In genomic region chr19:47985606-47986213, GRCm38 (mm10) we compare ENCODE assay signal across 24 mouse cellular contexts. TPM values are rescaled to one million over a fixed set of nuclear protein-coding genes. Genes with fewer than 3 reads are reported as not detected.
DNase-seq lines count a peak whose midpoint lies in the region; TF ChIP-seq lines count a peak whose summit lies in the region.
"Had no signal": no experiment of that assay in that cellular context is flagged by ENCODE, and none has a peak within 500 bp of the region (broad histone marks: within the 10 kb centered on the region; RNA-seq: fewer than 3 reads in every experiment).

No protein-coding gene starts in this region.

- DNase-seq in heart, adult 11 months: peak; percentile 77
- no peak for DNase-seq in heart, embryonic 10.5 days (ENCODE audit: low spot score)
- DNase-seq in ES-E14 (ENCODE audit: low read depth, low spot score): peak; percentile 17
- DNase-seq in ZHBTc4 (ENCODE audit: low read depth, low spot score): peak; percentile 77
- no peak for DNase-seq in B cell, adult 2 months
- no peak for DNase-seq in ovary, adult 18-20 months (ENCODE audit: low spot score)
- DNase-seq: adrenal gland, adult 8-10 months; adrenal gland, postnatal 14 days; adrenal gland, postnatal 36 days; cerebellum, adult 11-12 months; cerebellum, adult 2 months; cerebellum, adult 9-10 months; cerebellum, postnatal 10 days; cerebellum, postnatal 25 days; forebrain, postnatal 0 days had no signal

- no peak overlapping the region for H3K4me3 ChIP-seq in heart, embryonic 10.5 days
- H3K4me3 ChIP-seq in ES-Bruce4 (ENCODE audit: low read depth, low read length): no peak overlapping the region
- no peak overlapping the region for H3K4me3 ChIP-seq in ES-E14 (ENCODE audit: insufficient read depth in 1 of 2, low read depth in 1 of 2, low read length in 2 of 2, poor library complexity in 1 of 2, severe bottlenecking in 1 of 2)
- H3K4me3 ChIP-seq: embryonic facial prominence, embryonic 10.5 days; embryonic facial prominence, embryonic 12.5 days; forebrain, embryonic 13.5 days; forebrain, embryonic 15.5 days had no signal

- in situ Hi-C loops in ES-E14 (cut with MboI; ENCODE audit: low sequenced_read_pairs in 2 of 2, unreplicated experiment in 2 of 2): no loop called here

- no peak for TF ChIP-seq POLR2A in ES-Bruce4 (IDR thresholded peaks at IDR 0.05; ENCODE audit: insufficient read depth, low read length)

- no peaks in the 10 kb centered on the region for H3K4me1 ChIP-seq in heart, embryonic 10.5 days
- H3K4me1 ChIP-seq in ES-Bruce4 (ENCODE audit: control insufficient read depth, insufficient read depth, low read length) (peaks cover 2% of the 10 kb centered on the region), ES-E14 (ENCODE audit: control insufficient read depth in 2 of 2, insufficient read depth in 2 of 2, low read length in 2 of 2, poor library complexity in 1 of 2) (peaks cover 0 to 3% of the 10 kb centered on the region in 2 experiments; a peak in 1 of 4 replicates)
- H3K4me1 ChIP-seq: embryonic facial prominence, embryonic 10.5 days; embryonic facial prominence, embryonic 12.5 days; forebrain, embryonic 13.5 days; forebrain, embryonic 15.5 days had no signal

- H3K9ac ChIP-seq in ES-Bruce4 (ENCODE audit: low read depth, poor library complexity, severe bottlenecking): no peak overlapping the region
- no peak overlapping the region for H3K9ac ChIP-seq in ES-E14 (ENCODE audit: insufficient read depth, low read depth, low read length, poor library complexity, severe bottlenecking)
- H3K9ac ChIP-seq: embryonic facial prominence, embryonic 12.5 days; forebrain, embryonic 13.5 days; forebrain, embryonic 15.5 days; forebrain, postnatal 0 days had no signal

- H3K27ac ChIP-seq in heart, embryonic 10.5 days: no peak overlapping the region
- H3K27ac ChIP-seq in ES-Bruce4 (ENCODE audit: insufficient read depth, low read length) (no peak overlapping the region), ES-E14 (ENCODE audit: insufficient read depth, low read depth, low read length, poor library complexity, severe bottlenecking) (no peak overlapping the region)
- H3K27ac ChIP-seq: embryonic facial prominence, embryonic 10.5 days; embryonic facial prominence, embryonic 12.5 days; forebrain, embryonic 13.5 days; forebrain, embryonic 15.5 days had no signal

- TF ChIP-seq CTCF in ES-Bruce4 (IDR thresholded peaks at IDR 0.05; ENCODE audit: low read depth, low read length): no peak

- WGBS in heart, embryonic 10.5 days: 87% methylated on average over 15 of the region's 15 CpGs

- 0 out of 2 replicates have a peak, but pooled peaks cover 9% of the 10 kb centered on the region for H3K27me3 ChIP-seq in heart, embryonic 10.5 days (ENCODE audit: insufficient read depth, poor library complexity, severe bottlenecking)
- H3K27me3 ChIP-seq in ES-Bruce4 (ENCODE audit: control insufficient read depth, insufficient read depth, low read length, poor library complexity, severe bottlenecking): no peaks in the 10 kb centered on the region
- H3K27me3 ChIP-seq: forebrain, embryonic 13.5 days; forebrain, embryonic 15.5 days had no signal

- 0 out of 2 replicates have a peak, but pooled peaks have one; percentile 15 for TF ChIP-seq EP300 in ES-Bruce4 (IDR thresholded peaks at IDR 0.05; ENCODE audit: insufficient read depth, low read depth, low read length)

- H3K36me3 ChIP-seq in heart, embryonic 10.5 days: no peaks in the 10 kb centered on the region
- H3K36me3 ChIP-seq in ES-Bruce4 (ENCODE audit: control insufficient read depth, insufficient read depth, low read length, poor library complexity, severe bottlenecking): no peaks in the 10 kb centered on the region
- no peaks in the 10 kb centered on the region for H3K36me3 ChIP-seq in ES-E14 (ENCODE audit: control insufficient read depth, insufficient read depth, low read length, poor library complexity, severe bottlenecking)
- H3K36me3 ChIP-seq: embryonic facial prominence, embryonic 10.5 days; embryonic facial prominence, embryonic 12.5 days; forebrain, embryonic 15.5 days; G1E had no signal

- no peaks in the 10 kb centered on the region for H3K9me3 ChIP-seq in heart, embryonic 10.5 days
- H3K9me3 ChIP-seq in ES-Bruce4 (replicated peaks; ENCODE audit: control insufficient read depth, insufficient read depth, low read length, poor library complexity, severe bottlenecking) (no peaks in the 10 kb centered on the region), ES-E14 (ENCODE audit: control insufficient read depth, insufficient read depth, low read depth, low read length) (no peaks in the 10 kb centered on the region)
- H3K9me3 ChIP-seq: embryonic facial prominence, embryonic 10.5 days; embryonic facial prominence, embryonic 12.5 days; forebrain, embryonic 13.5 days; forebrain, embryonic 15.5 days had no signal

TF ChIP-seq in ES-E14, 5 proteins besides CTCF, POLR2A, EP300 and RAD21:
- TF ChIP-seq HCFC1 (IDR thresholded peaks at IDR 0.05; ENCODE audit: borderline replicate concordance, insufficient read depth, low read length): no peak
- TF ChIP-seq ZC3H11A (IDR thresholded peaks at IDR 0.05; ENCODE audit: borderline replicate concordance, low read depth, low read length): no peak
- TF ChIP-seq ZNF384 (IDR thresholded peaks at IDR 0.05; ENCODE audit: low read depth, low read length): no peak
- no peak for TF ChIP-seq MAFK (IDR thresholded peaks at IDR 0.05; ENCODE audit: insufficient read depth, low read depth, low read length)
- no peak for TF ChIP-seq CHD2 (IDR thresholded peaks at IDR 0.05; ENCODE audit: low read depth, low read length)

RNA-seq across cellular contexts. Expression of gene Cfap58, which starts 48.2 kb away (rescaled TPM):
- polyA plus RNA-seq in heart, embryonic 10.5 days (2016; fragmentation: Nextera tagmentation; extraction: Ambion mirVana): 0.10 and 0.23 TPM in 2 replicates
- not detected in 2 replicates for polyA plus RNA-seq in ES-Bruce4 (2011; ENCODE audit: insufficient read depth, insufficient read length, low read depth, missing spikeins)
- total RNA-seq in ES-E14 (2012; rRNA removed): not detected in 2 replicates
- total RNA-seq: adrenal gland, postnatal 14 days; G1E had no signal
- polyA plus RNA-seq: C2C12; embryonic facial prominence, embryonic 10.5 days; embryonic facial prominence, embryonic 12.5 days; forebrain, embryonic 11.5 days; G1E; Patski had no signal

Comparison
In these comparisons a context has a peak if more than half of its experiments do, and no peak if none do; other contexts are left out.
1. DNase-seq: peak in heart, adult 11 months (single experiment), ES-E14 (single experiment) and ZHBTc4 (single experiment); none in heart, embryonic 10.5 days (single experiment), B cell, adult 2 months (0 of 2) and ovary, adult 18-20 months (single experiment).